Mouse (Mus musculus) hindbrain, embryonic 14.5 days (tissue): ENCODE data around the gene Nckap5l. TPM values are rescaled to one million over a fixed set of nuclear protein-coding genes. Genes with fewer than 3 reads are reported as not detected.

ENCODE experiments used
- ATAC-seq: fragments of 200-750 bp; cut with Nextera tagmentation; 2 replicates; pipeline ENCODE4 v1.8.0; 2017; ENCODE audit warnings: moderate number of reproducible peaks, mild to moderate bottlenecking, moderate TSS enrichment, moderate library complexity; ENCODE audit not compliant: low FRiP score
- DNase-seq: peaks from one replicate; pipeline ENCODE4 v3.0.0-alpha.2; 2015; ENCODE audit warnings: low spot score
- H3K27ac ChIP-seq: fragments of 300-500 bp; sonication (generic); 2 replicates; pipeline ENCODE4 v1.5.1; 2014; ENCODE audit warnings: mild to moderate bottlenecking, moderate library complexity
- H3K27me3 ChIP-seq: fragments of 300-500 bp; sonication (generic); 2 replicates; pipeline ENCODE4 v1.6.1; 2014; ENCODE audit warnings: mild to moderate bottlenecking, low read length, mixed read lengths; ENCODE audit not compliant: control insufficient read depth, insufficient read depth
- H3K36me3 ChIP-seq: fragments of 300-500 bp; sonication (generic); replicated peaks from 2 replicates; pipeline ENCODE4 v1.6.1; 2014; ENCODE audit not compliant: control insufficient read depth, insufficient read depth
- H3K4me1 ChIP-seq: fragments of 300-500 bp; sonication (generic); replicated peaks from 2 replicates; pipeline ENCODE4 v1.6.1; 2014; ENCODE audit warnings: antibody characterized with exemption, low read length, mixed read lengths; ENCODE audit not compliant: control insufficient read depth, insufficient read depth
- H3K4me2 ChIP-seq: fragments of 300-500 bp; sonication (generic); replicated peaks from 2 replicates; pipeline ENCODE4 v1.6.1; 2014; ENCODE audit warnings: mild to moderate bottlenecking, moderate library complexity
- H3K4me3 ChIP-seq: fragments of 300-500 bp; sonication (generic); replicated peaks from 2 replicates; pipeline ENCODE4 v1.5.1; 2014; ENCODE audit warnings: mild to moderate bottlenecking, low read length
- H3K9ac ChIP-seq: fragments of 300-500 bp; sonication (generic); 2 replicates; pipeline ENCODE4 v1.6.1; 2014
- H3K9me3 ChIP-seq: fragments of 300-500 bp; sonication (generic); 2 replicates; pipeline ENCODE4 v1.6.1; 2016; ENCODE audit warnings: low read length; ENCODE audit not compliant: control insufficient read depth
- WGBS: fragments of 180-500 bp; shearing (Covaris S2); extraction: QIAGEN DNeasy Blood & Tissue Kit; methylation state at CpG from one replicate; pipeline ENCODE4 v1.1.7; 2014; 5-methylcytosine and 5-hydroxymethylcytosine counted together
- polyA plus RNA-seq: library from polyadenylated mRNA; unstranded; fragments of >200 nt; fragmentation: Nextera tagmentation; extraction: Ambion mirVana; gene quantifications from 2 replicates; pipeline ENCODE4 v1.2.1, GENCODE M21; 2014

Gene Nckap5l
- polyA plus RNA-seq, 1 experiment from 2014 or later: 19.3 TPM

- H3K27me3 ChIP-seq: no peaks in the 10 kb centered on the region
- H3K36me3 ChIP-seq: no peaks in the 10 kb centered on the region
- no peak overlapping the region for H3K27ac ChIP-seq
- H3K9me3 ChIP-seq: no peaks in the 10 kb centered on the region
- H3K4me2 ChIP-seq: no peak overlapping the region
- ATAC-seq (no peak), DNase-seq (no peak)
- H3K4me3 ChIP-seq: no peak overlapping the region
- no peaks in the 10 kb centered on the region for H3K4me1 ChIP-seq
- no peak overlapping the region for H3K9ac ChIP-seq
- 80% methylated on average over 6 of the region's 6 CpGs for WGBS
Measured at GRCm38 (mm10) chr15:99384071-99384470, 73.5 kb downstream of the Nckap5l start.

- no peak overlapping the region for H3K4me3 ChIP-seq
- H3K27me3 ChIP-seq: no peaks in the 10 kb centered on the region
- H3K4me1 ChIP-seq: no peaks in the 10 kb centered on the region
- no peaks in the 10 kb centered on the region for H3K36me3 ChIP-seq
- no peak overlapping the region for H3K4me2 ChIP-seq
- no peak overlapping the region for H3K9ac ChIP-seq
- ATAC-seq (no peak), DNase-seq (no peak)
- H3K27ac ChIP-seq: no peak overlapping the region
- H3K9me3 ChIP-seq: no peaks in the 10 kb centered on the region
Measured at GRCm38 (mm10) chr15:99382893-99383292, 74.7 kb downstream of the Nckap5l start.

- 86% methylated on average over 5 of the region's 5 CpGs for WGBS
- Histone ChIP-seq H3K4me2 (no peak overlapping the region), H3K36me3 (no peaks in the 10 kb centered on the region), H3K9ac (no peak overlapping the region), H3K9me3 (no peaks in the 10 kb centered on the region), H3K27ac (no peak overlapping the region), H3K27me3 (no peaks in the 10 kb centered on the region), H3K4me3 (no peak overlapping the region), H3K4me1 (no peaks in the 10 kb centered on the region)
- ATAC-seq (no peak), DNase-seq (no peak)
Measured at GRCm38 (mm10) chr15:99376240-99376639, 81.3 kb downstream of the Nckap5l start.

GRCm38 (mm10) chr15:99375581-99375980 lies 82.0 kb downstream of the Nckap5l start:
- ATAC-seq: no peak
- H3K4me2 ChIP-seq: no peak overlapping the region
- no peak overlapping the region for H3K27ac ChIP-seq
- H3K36me3 ChIP-seq: no peaks in the 10 kb centered on the region
- H3K27me3 ChIP-seq: no peaks in the 10 kb centered on the region
- no peak overlapping the region for H3K4me3 ChIP-seq
- no peak overlapping the region for H3K9ac ChIP-seq
- DNase-seq: no peak
- H3K9me3 ChIP-seq: no peaks in the 10 kb centered on the region
- H3K4me1 ChIP-seq: no peaks in the 10 kb centered on the region
- WGBS: 96% methylated on average over 3 of the region's 3 CpGs

- H3K9me3 ChIP-seq: no peaks in the 10 kb centered on the region
- no peaks in the 10 kb centered on the region for H3K4me1 ChIP-seq
- no peak overlapping the region for H3K4me2 ChIP-seq
- H3K36me3 ChIP-seq: no peaks in the 10 kb centered on the region
- no peak overlapping the region for H3K4me3 ChIP-seq
- 94% methylated on average over 5 of the region's 5 CpGs for WGBS
- H3K27me3 ChIP-seq: no peaks in the 10 kb centered on the region
- DNase-seq (no peak), ATAC-seq (no peak)
- no peak overlapping the region for H3K9ac ChIP-seq
- no peak overlapping the region for H3K27ac ChIP-seq
Measured at GRCm38 (mm10) chr15:99375036-99375435, 82.5 kb downstream of the Nckap5l start.

GRCm38 (mm10) chr15:99372761-99373160 lies 84.8 kb downstream of the Nckap5l start:
- DNase-seq: no peak
- Histone ChIP-seq H3K27me3 (no peaks in the 10 kb centered on the region), H3K27ac (no peak overlapping the region), H3K36me3 (no peaks in the 10 kb centered on the region), H3K4me1 (peaks cover 11% of the 10 kb centered on the region), H3K4me3 (no peak overlapping the region), H3K4me2 (no peak overlapping the region), H3K9me3 (no peaks in the 10 kb centered on the region), H3K9ac (no peak overlapping the region)
- ATAC-seq: no peak
- 80% methylated on average over 9 of the region's 9 CpGs for WGBS

Other genes with a start within 250 kb of the Nckap5l start
- 0.81 and 0.96 TPM in 2 replicates for gene Kcnh3, start 232.9 kb downstream of the Nckap5l start, polyA plus RNA-seq
- gene Mcrs1, start 205.8 kb downstream of the Nckap5l start, polyA plus RNA-seq: 200 and 205 TPM in 2 replicates
- 84.7 and 89.6 TPM in 2 replicates for gene Prpf40b, start 162.7 kb downstream of the Nckap5l start, polyA plus RNA-seq
- 0.39 and 0.81 TPM in 2 replicates for gene Fam186b, start 161.9 kb downstream of the Nckap5l start, polyA plus RNA-seq
- gene Fmnl3, start 87.3 kb downstream of the Nckap5l start, polyA plus RNA-seq: 9.0 and 9.2 TPM in 2 replicates
- 262 and 272 TPM in 2 replicates for gene Tmbim6, start 64.9 kb downstream of the Nckap5l start, polyA plus RNA-seq
- gene Bcdin3d, start 17.0 kb upstream of the Nckap5l start, polyA plus RNA-seq: 16.5 and 19.6 TPM in 2 replicates
- gene Faim2, start 70.4 kb upstream of the Nckap5l start, polyA plus RNA-seq: 32.0 and 44.4 TPM in 2 replicates
- gene Aqp2, start 121.3 kb upstream of the Nckap5l start, polyA plus RNA-seq: not detected in 2 replicates
- gene Aqp5, start 133.0 kb upstream of the Nckap5l start, polyA plus RNA-seq: 0.42 and 1.4 TPM in 2 replicates
- gene Aqp6, start 143.7 kb upstream of the Nckap5l start, polyA plus RNA-seq: 0.77 and 1.2 TPM in 2 replicates
- gene Racgap1, start 193.9 kb upstream of the Nckap5l start, polyA plus RNA-seq: 44.9 and 51.3 TPM in 2 replicates
- 49.7 and 51.7 TPM in 2 replicates for gene Asic1, start 212.6 kb upstream of the Nckap5l start, polyA plus RNA-seq
- gene Smarcd1, start 244.4 kb upstream of the Nckap5l start, polyA plus RNA-seq: 93.2 and 107 TPM in 2 replicates
- gene Gm17349, start 247.7 kb upstream of the Nckap5l start, polyA plus RNA-seq: not detected in 2 replicates